Mouse (Mus musculus): ENCODE results near the gene Omp. TPM values are rescaled to one million over a fixed set of nuclear protein-coding genes. Genes with fewer than 3 reads are reported as not detected.

Omp gene
- polyA plus RNA-seq, 1 experiment from 2014 or later: 0.81 TPM

GRCm38 (mm10) chr7:98178560-98179231, 33.4 kb upstream of the Omp start:
- H3K9ac ChIP-seq (replicated peaks): peak overlapping the region; percentile 89

GRCm38 (mm10) chr7:98177929-98178559, 32.7 kb upstream of the Omp start, which contains the start of gene Capn5:
Gene Capn5 (minus strand): TSS chr7:98178274.
- Histone ChIP-seq H3K36me3 (no peaks in the 10 kb centered on the region), H3K27me3 (replicated peaks) (no peaks in the 10 kb centered on the region), H3K4me2 (peak within 1 kb of the TSS; percentile 74), H3K9ac (replicated peaks) (peak within 1 kb of the TSS; percentile 89), H3K27ac (replicated peaks) (peak within 1 kb of the TSS; percentile 67), H3K9me3 (replicated peaks) (no peaks in the 10 kb centered on the region), H3K4me3 (replicated peaks) (peak within 1 kb of the TSS; percentile 96), H3K4me1 (peaks cover 38% of the 10 kb centered on the region)
- under 1% methylated on average over 40 of the region's 44 CpGs for WGBS
- peak; percentile 88 for ATAC-seq (ENCODE audit: low FRiP score)

More at GRCm38 (mm10) chr7:98178560-98179231, 33.4 kb upstream of the Omp start:
- Histone ChIP-seq H3K4me1 (peaks cover 38% of the 10 kb centered on the region), H3K9me3 (replicated peaks) (no peaks in the 10 kb centered on the region), H3K4me2 (peak overlapping the region; percentile 74), H3K4me3 (replicated peaks) (peak overlapping the region; percentile 96), H3K36me3 (no peaks in the 10 kb centered on the region), H3K27me3 (replicated peaks) (no peaks in the 10 kb centered on the region), H3K27ac (replicated peaks) (peak overlapping the region; percentile 67)
- ATAC-seq (ENCODE audit: low FRiP score): peak; percentile 30
- 71% methylated on average over 5 of the region's 5 CpGs for WGBS

DNA sequence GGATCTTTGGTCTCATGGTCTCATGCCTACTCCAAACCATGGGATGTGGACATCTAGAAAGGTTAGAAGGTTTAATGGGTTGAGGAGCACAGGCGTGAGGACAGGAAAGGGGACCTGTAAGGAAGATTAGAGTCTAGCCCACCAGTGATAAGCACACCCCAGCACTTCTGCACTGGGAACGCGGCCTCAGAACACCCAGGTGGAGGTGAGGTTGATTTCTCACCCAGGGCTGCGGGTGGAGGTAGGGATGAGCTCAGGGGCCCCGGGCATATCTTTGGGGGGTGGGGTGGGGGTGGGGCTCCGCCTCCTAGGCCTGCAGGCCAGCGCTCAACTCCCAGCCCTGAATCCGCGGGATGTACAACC, 32.2 kb upstream of the Omp start:
- H3K4me3 ChIP-seq (replicated peaks): peak overlapping the region; percentile 96
- no peak; the same call in 1 of the 2 replicates for ATAC-seq (ENCODE audit: low FRiP score)
- WGBS: 5% methylated on average over 9 of the region's 9 CpGs
- no peaks in the 10 kb centered on the region for H3K36me3 ChIP-seq
- peaks cover 38% of the 10 kb centered on the region for H3K4me1 ChIP-seq
- peak overlapping the region; percentile 89 for H3K9ac ChIP-seq (replicated peaks)
- H3K4me2 ChIP-seq: peak overlapping the region; percentile 74
- peak overlapping the region; percentile 63; the same call in 1 of the 2 replicates for H3K27ac ChIP-seq (replicated peaks)
- H3K9me3 ChIP-seq (replicated peaks): no peaks in the 10 kb centered on the region
- H3K27me3 ChIP-seq (replicated peaks): no peaks in the 10 kb centered on the region

DNA sequence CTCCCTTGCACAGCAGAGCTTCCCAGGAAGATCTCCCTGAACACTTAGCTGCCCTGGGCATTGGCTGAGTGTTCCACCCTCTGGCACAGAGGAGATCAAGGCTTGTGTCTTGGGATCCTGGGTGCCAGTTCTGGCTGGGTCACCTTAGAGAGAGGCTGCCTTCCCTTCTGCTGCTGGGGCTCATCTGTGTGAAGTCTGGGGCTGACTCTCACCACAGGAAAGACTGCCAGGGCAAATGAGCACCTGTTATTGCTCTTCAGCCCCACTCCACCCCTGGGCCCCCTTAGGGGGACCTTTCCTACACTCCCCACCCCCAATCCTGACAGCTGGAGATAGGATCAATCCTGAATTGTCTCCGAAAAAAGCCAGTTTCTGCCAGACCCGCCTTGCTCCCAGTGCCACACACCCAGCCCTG, 31.8 kb upstream of the Omp start:
- Histone ChIP-seq H3K4me3 (replicated peaks) (peak overlapping the region; percentile 96), H3K9ac (replicated peaks) (peak overlapping the region; percentile 89), H3K27me3 (replicated peaks) (no peaks in the 10 kb centered on the region), H3K27ac (replicated peaks) (no peak overlapping the region), H3K36me3 (no peaks in the 10 kb centered on the region), H3K4me2 (peak overlapping the region; percentile 74), H3K4me1 (peaks cover 38% of the 10 kb centered on the region), H3K9me3 (replicated peaks) (no peaks in the 10 kb centered on the region)
- 58% methylated on average over 2 of the region's 2 CpGs for WGBS
- peak; percentile 1; the same call in 1 of the 2 replicates for ATAC-seq (ENCODE audit: low FRiP score)

DNA sequence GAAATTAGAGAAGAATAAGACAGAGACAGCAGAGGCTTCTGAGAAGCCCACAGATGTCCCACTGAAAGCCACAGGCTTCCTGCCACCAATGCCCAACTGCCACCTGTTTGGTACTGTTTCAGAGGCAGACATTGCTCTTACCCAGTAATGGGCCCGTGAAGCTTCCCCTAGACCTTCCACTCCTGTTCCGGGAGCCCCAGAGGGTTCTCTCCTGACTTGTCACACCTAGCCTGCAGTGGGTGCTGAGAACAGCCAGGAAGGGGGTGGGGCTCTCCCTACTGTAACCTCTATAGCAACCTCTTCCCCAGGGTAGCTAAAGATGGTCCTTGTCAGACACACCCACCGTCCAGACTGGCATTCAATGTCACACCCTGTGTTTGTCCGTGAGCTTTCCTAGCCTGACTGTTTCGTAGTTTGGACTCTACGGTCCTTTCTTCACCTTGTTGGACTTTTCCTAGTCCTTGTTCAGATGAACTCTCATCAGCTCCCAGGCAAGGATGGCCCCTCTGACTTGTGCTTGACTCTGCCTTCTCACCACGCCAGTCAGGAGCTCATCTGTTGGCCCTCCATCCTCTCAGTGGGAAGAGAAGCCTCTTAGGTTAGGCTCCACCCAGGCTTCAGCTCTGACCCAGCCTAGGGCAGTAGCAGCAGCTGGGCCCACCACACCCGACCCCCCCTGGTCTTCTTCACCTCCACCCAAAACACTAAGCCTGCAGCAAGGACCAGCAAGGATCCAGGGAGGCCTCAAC, 31.2 kb upstream of the Omp start:
- H3K4me1 ChIP-seq: peaks cover 38% of the 10 kb centered on the region
- ATAC-seq (ENCODE audit: low FRiP score): no peak
- no peaks in the 10 kb centered on the region for H3K36me3 ChIP-seq
- peak overlapping the region; percentile 96 for H3K4me3 ChIP-seq (replicated peaks)
- H3K9me3 ChIP-seq (replicated peaks): no peaks in the 10 kb centered on the region
- no peak overlapping the region for H3K27ac ChIP-seq (replicated peaks)
- peak overlapping the region; percentile 89; the same call in 1 of the 2 replicates for H3K9ac ChIP-seq (replicated peaks)
- H3K4me2 ChIP-seq: peak overlapping the region; percentile 74
- no peaks in the 10 kb centered on the region for H3K27me3 ChIP-seq (replicated peaks)
- 82% methylated on average over 8 of the region's 8 CpGs for WGBS

GRCm38 (mm10) chr7:98174883-98175755, 29.8 kb upstream of the Omp start:
- peaks cover 42% of the 10 kb centered on the region for H3K4me1 ChIP-seq
- H3K4me2 ChIP-seq: no peak overlapping the region
- ATAC-seq (ENCODE audit: low FRiP score): no peak

GRCm38 (mm10) chr7:98173408-98173807, 28.1 kb upstream of the Omp start:
- whole genome bisulfite sequencing: 59% methylated on average over 4 of the region's 4 CpGs
- Histone ChIP-seq H3K27me3 (replicated peaks) (no peaks in the 10 kb centered on the region), H3K4me3 (replicated peaks) (no peak overlapping the region), H3K9ac (replicated peaks) (no peak overlapping the region), H3K36me3 (no peaks in the 10 kb centered on the region), H3K9me3 (replicated peaks) (no peaks in the 10 kb centered on the region), H3K4me1 (peaks cover 38% of the 10 kb centered on the region), H3K27ac (replicated peaks) (no peak overlapping the region), H3K4me2 (no peak overlapping the region)
- ATAC-seq (ENCODE audit: low FRiP score): no peak

More at GRCm38 (mm10) chr7:98174883-98175755, 29.8 kb upstream of the Omp start:
- Histone ChIP-seq H3K27me3 (replicated peaks) (no peaks in the 10 kb centered on the region), H3K27ac (replicated peaks) (no peak overlapping the region), H3K36me3 (no peaks in the 10 kb centered on the region), H3K9me3 (replicated peaks) (no peaks in the 10 kb centered on the region), H3K4me3 (replicated peaks) (no peak overlapping the region), H3K9ac (replicated peaks) (no peak overlapping the region)
- 85% methylated on average over 4 of the region's 4 CpGs for WGBS

- WGBS: 87% methylated on average over 8 of the region's 8 CpGs
- Histone ChIP-seq H3K36me3 (no peaks in the 10 kb centered on the region), H3K9me3 (replicated peaks) (no peaks in the 10 kb centered on the region), H3K4me3 (replicated peaks) (no peak overlapping the region), H3K4me2 (no peak overlapping the region), H3K4me1 (peaks cover 36% of the 10 kb centered on the region), H3K27me3 (replicated peaks) (no peaks in the 10 kb centered on the region), H3K27ac (replicated peaks) (no peak overlapping the region), H3K9ac (replicated peaks) (no peak overlapping the region)
- ATAC-seq (ENCODE audit: low FRiP score): no peak
Observed at GRCm38 (mm10) chr7:98172661-98173060, 27.4 kb upstream of the Omp start.

DNA sequence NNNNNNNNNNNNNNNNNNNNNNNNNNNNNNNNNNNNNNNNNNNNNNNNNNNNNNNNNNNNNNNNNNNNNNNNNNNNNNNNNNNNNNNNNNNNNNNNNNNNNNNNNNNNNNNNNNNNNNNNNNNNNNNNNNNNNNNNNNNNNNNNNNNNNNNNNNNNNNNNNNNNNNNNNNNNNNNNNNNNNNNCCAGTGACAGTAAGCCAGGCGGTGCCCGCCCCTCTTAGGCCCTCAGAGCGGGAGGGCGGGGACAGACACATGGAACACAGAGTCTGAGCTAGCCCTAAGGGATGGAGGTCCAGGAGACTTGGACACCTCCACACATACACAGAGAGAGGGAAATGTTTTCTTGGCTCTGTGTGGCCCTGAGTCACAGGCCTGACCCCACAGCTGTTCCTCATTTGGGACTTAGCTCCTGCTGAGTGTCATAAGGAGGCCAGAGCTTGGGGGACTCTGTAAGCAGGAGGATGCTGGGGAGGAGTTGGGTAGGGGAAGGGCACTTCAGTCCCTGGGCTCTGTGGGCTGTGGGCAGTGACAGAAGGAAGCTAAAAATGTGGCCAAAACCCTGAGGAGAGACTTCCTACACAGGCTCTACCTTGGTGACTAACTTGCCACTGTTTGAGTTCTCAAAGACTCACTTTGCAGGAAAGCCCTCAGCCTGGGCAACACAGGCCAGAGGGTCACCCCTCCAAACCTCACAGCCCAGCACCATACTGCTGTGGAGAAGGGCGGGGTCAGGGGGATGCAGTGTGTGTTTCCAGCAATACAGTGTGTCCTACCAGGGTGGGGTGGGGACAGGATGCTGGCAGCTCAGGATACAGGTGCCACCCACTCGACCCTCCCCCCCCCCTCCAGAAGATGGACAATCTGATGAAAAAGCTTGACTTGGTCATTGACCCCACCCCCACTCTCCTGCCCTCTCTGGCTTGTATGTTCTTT, 26.1 kb upstream of the Omp start:
- ATAC-seq (ENCODE audit: low FRiP score): no peak
- no peak overlapping the region for H3K4me3 ChIP-seq (replicated peaks)
- H3K9ac ChIP-seq (replicated peaks): no peak overlapping the region
- H3K4me1 ChIP-seq: peaks cover 23% of the 10 kb centered on the region
- no peak overlapping the region for H3K27ac ChIP-seq (replicated peaks)
- WGBS: 74% methylated on average over 6 of the region's 6 CpGs
- H3K36me3 ChIP-seq: no peaks in the 10 kb centered on the region
- H3K9me3 ChIP-seq (replicated peaks): no peaks in the 10 kb centered on the region
- H3K4me2 ChIP-seq: no peak overlapping the region
- no peaks in the 10 kb centered on the region for H3K27me3 ChIP-seq (replicated peaks)

GRCm38 (mm10) chr7:98164999-98165528, 19.8 kb upstream of the Omp start:
- H3K27ac ChIP-seq (replicated peaks): peak overlapping the region; percentile 48; the same call in 1 of the 2 replicates
- 46% methylated on average over 10 of the region's 10 CpGs for WGBS

More at GRCm38 (mm10) chr7:98164999-98165528, 19.8 kb upstream of the Omp start:
- peaks cover 20% of the 10 kb centered on the region for H3K4me1 ChIP-seq
- no peaks in the 10 kb centered on the region for H3K9me3 ChIP-seq (replicated peaks)
- no peak overlapping the region for H3K9ac ChIP-seq (replicated peaks)
- H3K27me3 ChIP-seq (replicated peaks): no peaks in the 10 kb centered on the region
- H3K36me3 ChIP-seq: peaks cover 6% of the 10 kb centered on the region
- H3K4me3 ChIP-seq (replicated peaks): no peak overlapping the region
- ATAC-seq (ENCODE audit: low FRiP score): 0 out of 2 replicates have a peak, but pooled peaks have one; percentile 30
- H3K4me2 ChIP-seq: no peak overlapping the region

Data from neural tube, embryonic 15.5 days (tissue).